Mouse (Mus musculus) spleen, adult 2 months (tissue): ENCODE measurements at regions not wholly inside any gene's neighbourhood (a gene's known extent, or its start where the extent isn't known, plus 50 kb on each side); places are given as distances from the start of the nearest gene placed in this dataset.

ENCODE experiments used
- CTCF ChIP-seq: fragments of 200-500 bp; IDR thresholded peaks from 2 replicates; pipeline ENCODE4 v1.5.1; 2011; ENCODE audit warnings: mild to moderate bottlenecking, inconsistent platforms; ENCODE audit not compliant: insufficient read depth, insufficient read length, insufficient replicate concordance; ENCODE audit errors: extremely low read depth
- POLR2A ChIP-seq: fragments of 200-500 bp; IDR thresholded peaks from 2 replicates; pipeline ENCODE4 v1.6.1; 2011; ENCODE audit warnings: low read depth, low read length, inconsistent platforms

GRCm38 (mm10) chr4:57369736-57370373 lies 64.2 kb upstream of the Palm2 start:
- TF ChIP-seq POLR2A (no peak), CTCF (peak; percentile 75; the same call in 1 of the 2 replicates)
